Mouse (Mus musculus) midbrain, postnatal 0 days (tissue): ENCODE measurements around the gene Gper1. TPM values are rescaled to one million over a fixed set of nuclear protein-coding genes. Genes with fewer than 3 reads are reported as not detected.

Experiments
- ATAC-seq: fragments of 200-750 bp; cut with Nextera tagmentation; 2 replicates; pipeline ENCODE4 v1.8.0; 2017; ENCODE audit warnings: moderate number of reproducible peaks, mild to moderate bottlenecking, moderate TSS enrichment, moderate library complexity; ENCODE audit not compliant: low FRiP score
- DNase-seq: peaks from one replicate; pipeline ENCODE4 v3.0.0-alpha.2; 2015; ENCODE audit warnings: low spot score
- H3K27ac ChIP-seq: fragments of 300-500 bp; sonication (generic); 2 replicates; pipeline ENCODE4 v1.5.1; 2014; ENCODE audit warnings: low read depth, mild to moderate bottlenecking, low read length, mixed read lengths
- H3K27me3 ChIP-seq: fragments of 300-500 bp; sonication (generic); 2 replicates; pipeline ENCODE4 v1.6.1; 2014; ENCODE audit warnings: low read length, control low read depth, mixed read lengths; ENCODE audit not compliant: insufficient read depth
- H3K36me3 ChIP-seq: fragments of 300-500 bp; sonication (generic); 2 replicates; pipeline ENCODE4 v1.6.1; 2014; ENCODE audit warnings: low read length, control low read depth, mixed read lengths; ENCODE audit not compliant: insufficient read depth
- H3K4me1 ChIP-seq: fragments of 300-500 bp; sonication (generic); 2 replicates; pipeline ENCODE4 v1.6.1; 2014; ENCODE audit warnings: mild to moderate bottlenecking, control low read depth, antibody characterized with exemption, low read length, mixed read lengths; ENCODE audit not compliant: insufficient read depth
- H3K4me2 ChIP-seq: fragments of 300-500 bp; sonication (generic); 2 replicates; pipeline ENCODE4 v1.6.1; 2014; ENCODE audit warnings: low read depth, mild to moderate bottlenecking, low read length, mixed read lengths; ENCODE audit not compliant: poor library complexity, severe bottlenecking
- H3K4me3 ChIP-seq: fragments of 300-500 bp; sonication (generic); 2 replicates; pipeline ENCODE4 v1.5.1; 2014; ENCODE audit warnings: low read depth, mild to moderate bottlenecking, low read length, moderate library complexity
- H3K9ac ChIP-seq: fragments of 300-500 bp; sonication (generic); replicated peaks from 2 replicates; pipeline ENCODE4 v1.6.1; 2014; ENCODE audit warnings: mild to moderate bottlenecking, low read length, moderate library complexity, mixed read lengths; ENCODE audit not compliant: poor library complexity, severe bottlenecking
- H3K9me3 ChIP-seq: fragments of 300-500 bp; sonication (generic); 2 replicates; pipeline ENCODE4 v1.6.1; 2016; ENCODE audit warnings: low read length, control low read depth
- CTCF ChIP-seq: IDR thresholded peaks from 2 replicates; pipeline ENCODE4 v1.5.1; 2016; ENCODE audit warnings: antibody characterized with exemption, mild to moderate bottlenecking
- WGBS: fragments of 180-500 bp; shearing (Covaris S2); extraction: QIAGEN DNeasy Blood & Tissue Kit; methylation state at CpG from one replicate; pipeline ENCODE4 v1.1.7; 2014; 5-methylcytosine and 5-hydroxymethylcytosine counted together
- polyA plus RNA-seq: library from polyadenylated mRNA; unstranded; fragments of >200 nt; fragmentation: Nextera tagmentation; extraction: Ambion mirVana; gene quantifications from 2 replicates; pipeline ENCODE4 v1.2.1, GENCODE M21; 2015
- total RNA-seq: library from RNA; depleted of rRNA; stranded (reverse); fragments of >200 nt; gene quantifications from 2 replicates; pipeline ENCODE4 v1.2.3, GENCODE M21; 2014

Gper1 gene
- total and polyA plus RNA-seq, 2 experiments from 2014 or later = 5.8 to 8.9 TPM

DNA sequence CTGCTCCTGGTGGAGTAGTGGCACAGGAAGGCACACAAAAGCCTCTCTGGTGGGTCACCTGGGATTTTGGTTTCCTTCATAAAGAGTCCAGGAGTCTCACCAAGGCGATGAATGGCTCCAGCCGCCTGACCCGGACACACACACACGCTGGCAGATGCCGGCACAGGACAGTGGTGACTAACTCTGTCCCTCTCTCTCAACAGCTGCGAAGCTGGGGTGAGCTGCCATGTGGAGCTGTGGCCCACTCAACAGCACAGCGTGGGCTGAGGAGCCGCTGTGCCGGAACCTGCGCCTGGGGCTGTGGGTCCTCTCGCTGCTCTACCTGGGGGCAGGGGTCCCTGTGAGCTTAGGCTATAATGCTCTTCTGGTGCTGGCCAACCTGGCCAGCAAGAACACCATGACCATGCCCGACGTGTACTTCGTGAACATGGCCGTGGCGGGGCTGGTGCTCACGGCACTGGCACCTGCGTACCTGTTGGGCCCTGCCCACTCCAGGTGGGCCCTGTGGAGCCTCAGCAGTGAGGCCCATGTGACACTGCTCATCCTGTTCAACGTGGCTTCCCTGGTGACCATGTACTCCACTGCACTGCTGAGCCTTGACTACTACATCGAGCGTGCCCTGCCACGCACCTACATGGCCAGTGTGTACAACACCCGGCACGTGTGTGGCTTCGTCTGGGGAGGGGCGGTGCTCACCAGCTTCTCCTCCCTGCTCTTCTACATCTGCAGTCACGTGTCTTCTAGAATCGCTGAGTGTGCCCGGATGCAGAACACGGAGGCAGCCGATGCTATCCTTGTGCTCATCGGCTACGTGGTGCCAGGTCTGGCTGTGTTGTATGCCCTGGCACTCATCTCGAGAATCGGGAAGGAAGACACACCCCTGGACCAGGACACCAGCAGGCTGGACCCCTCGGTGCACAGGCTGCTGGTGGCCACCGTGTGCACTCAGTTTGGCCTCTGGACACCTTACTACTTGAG lies 30.4 kb upstream of the Gper1 start:
- no peak for ATAC-seq
- 92% methylated on average over 37 of the region's 37 CpGs for WGBS
- H3K4me2 ChIP-seq = no peak overlapping the region
- H3K27me3 ChIP-seq = no peaks in the 10 kb centered on the region
- H3K27ac ChIP-seq = no peak overlapping the region
- TF ChIP-seq CTCF = no peak
- no peak overlapping the region for H3K4me3 ChIP-seq
- H3K36me3 ChIP-seq = peaks cover 3% of the 10 kb centered on the region; the same call in 1 of the 2 replicates
- DNase-seq = no peak
- no peaks in the 10 kb centered on the region; the same call in 1 of the 2 replicates for H3K4me1 ChIP-seq
- H3K9me3 ChIP-seq = no peaks in the 10 kb centered on the region
- no peak overlapping the region for H3K9ac ChIP-seq

DNA sequence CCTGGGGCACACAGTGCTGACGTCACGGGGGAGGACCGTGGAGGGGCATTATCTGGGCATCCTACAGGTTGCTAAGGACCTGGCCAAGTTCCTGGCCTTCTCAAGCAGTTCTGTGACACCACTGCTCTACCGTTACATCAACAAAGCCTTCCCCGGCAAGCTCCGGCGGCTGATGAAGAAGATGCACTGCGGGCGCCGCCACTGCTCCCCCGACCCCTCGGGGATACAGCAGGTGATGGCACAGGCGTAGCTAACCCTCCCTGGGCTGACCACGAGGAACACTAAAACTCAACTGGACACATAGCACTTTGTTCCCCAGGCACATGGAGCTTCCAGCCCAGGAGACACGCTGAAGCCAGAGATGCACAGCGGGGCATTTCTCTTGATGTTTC lies 29.8 kb upstream of the Gper1 start:
- WGBS = 87% methylated on average over 16 of the region's 16 CpGs
- ATAC-seq = no peak
- TF ChIP-seq CTCF = no peak

GRCm38 (mm10) chr5:139394399-139394798 lies 28.6 kb upstream of the Gper1 start:
- WGBS = 54% methylated on average over 7 of the region's 7 CpGs
- TF ChIP-seq CTCF = no peak
- ATAC-seq = no peak

More for the DNA sequence above, 29.8 kb upstream of the Gper1 start:
- Histone ChIP-seq H3K9ac (no peak overlapping the region), H3K4me2 (no peak overlapping the region), H3K4me1 (no peaks in the 10 kb centered on the region; the same call in 1 of the 2 replicates), H3K27me3 (no peaks in the 10 kb centered on the region), H3K36me3 (peaks cover 3% of the 10 kb centered on the region; the same call in 1 of the 2 replicates), H3K4me3 (no peak overlapping the region), H3K27ac (no peak overlapping the region), H3K9me3 (no peaks in the 10 kb centered on the region)
- DNase-seq = no peak

GRCm38 (mm10) chr5:139395528-139395927 lies 27.4 kb upstream of the Gper1 start:
- H3K4me2 ChIP-seq = no peak overlapping the region
- H3K9me3 ChIP-seq = no peaks in the 10 kb centered on the region
- no peaks in the 10 kb centered on the region; the same call in 1 of the 2 replicates for H3K4me1 ChIP-seq
- 92% methylated on average over 4 of the region's 4 CpGs for WGBS
- peaks cover 3% of the 10 kb centered on the region; the same call in 1 of the 2 replicates for H3K36me3 ChIP-seq
- H3K9ac ChIP-seq = no peak overlapping the region
- no peak overlapping the region for H3K4me3 ChIP-seq
- no peak for TF ChIP-seq CTCF
- DNase-seq (no peak), ATAC-seq (no peak)
- H3K27ac ChIP-seq = no peak overlapping the region
- no peaks in the 10 kb centered on the region for H3K27me3 ChIP-seq

More at GRCm38 (mm10) chr5:139394399-139394798, 28.6 kb upstream of the Gper1 start:
- Histone ChIP-seq H3K4me3 (no peak overlapping the region), H3K9me3 (no peaks in the 10 kb centered on the region), H3K4me2 (no peak overlapping the region), H3K27ac (no peak overlapping the region), H3K4me1 (no peaks in the 10 kb centered on the region; the same call in 1 of the 2 replicates), H3K36me3 (peaks cover 3% of the 10 kb centered on the region; the same call in 1 of the 2 replicates), H3K9ac (no peak overlapping the region), H3K27me3 (no peaks in the 10 kb centered on the region)
- DNase-seq = no peak

DNA sequence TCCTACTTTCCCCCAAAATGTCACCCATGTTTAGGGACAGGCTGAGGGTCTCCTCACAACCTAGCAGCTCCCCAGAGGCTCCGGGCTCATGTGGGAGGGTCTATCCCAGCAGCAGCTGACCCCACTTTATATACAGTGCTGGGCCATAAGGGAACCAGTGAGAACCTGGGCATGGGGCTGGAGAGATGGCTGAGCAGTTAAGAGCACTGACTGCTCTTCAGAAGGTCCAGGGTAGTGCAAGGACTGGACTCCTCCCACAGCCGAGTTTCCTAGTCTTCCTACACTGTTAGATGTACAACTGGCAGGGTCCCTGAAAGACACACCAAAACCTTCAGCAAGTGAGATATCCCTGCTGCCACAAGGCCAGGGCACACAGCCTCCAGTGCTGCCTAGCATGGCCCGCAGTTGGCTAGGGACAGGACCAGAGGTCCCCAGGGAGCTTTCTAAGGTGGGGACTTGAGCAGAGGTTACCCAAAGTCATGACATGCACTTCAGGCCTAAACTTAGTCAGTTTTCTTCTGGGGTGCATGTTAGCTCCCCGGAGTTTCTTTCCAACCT lies 25.5 kb upstream of the Gper1 start:
- no peak for DNase-seq
- 95% methylated on average over 4 of the region's 4 CpGs for WGBS
- H3K4me3 ChIP-seq = no peak overlapping the region
- H3K9me3 ChIP-seq = no peaks in the 10 kb centered on the region
- H3K9ac ChIP-seq = no peak overlapping the region
- no peak overlapping the region for H3K4me2 ChIP-seq
- no peaks in the 10 kb centered on the region for H3K27me3 ChIP-seq
- ATAC-seq = no peak
- no peak for TF ChIP-seq CTCF
- no peaks in the 10 kb centered on the region for H3K4me1 ChIP-seq
- H3K27ac ChIP-seq = no peak overlapping the region
- peaks cover 3% of the 10 kb centered on the region; the same call in 1 of the 2 replicates for H3K36me3 ChIP-seq
